Mouse (Mus musculus): ENCODE results near the gene Ankrd65. TPM values are rescaled to one million over a fixed set of nuclear protein-coding genes. Genes with fewer than 3 reads are reported as not detected.

Gene Ankrd65
- total and polyA plus RNA-seq, 3 experiments = not detected

DNA sequence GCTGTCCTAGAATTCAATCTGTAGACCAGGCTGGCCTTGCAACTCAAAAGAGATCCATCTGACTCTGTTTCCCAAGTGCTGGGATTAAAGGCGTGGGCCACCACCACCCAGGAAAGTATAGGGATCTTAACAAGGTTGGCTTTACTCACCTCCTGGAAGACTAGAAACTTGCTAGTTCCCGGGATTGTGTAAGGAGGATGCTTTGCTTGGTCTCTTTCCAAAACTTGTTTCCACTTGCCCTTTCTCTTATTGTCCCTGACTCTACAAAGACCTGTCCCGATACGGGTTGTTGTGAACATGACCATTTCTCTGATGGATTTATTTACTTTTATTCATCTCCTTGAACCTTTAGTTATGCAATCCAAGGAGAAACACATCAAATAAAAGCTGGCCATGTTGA lies 39.6 kb downstream of the Ankrd65 start:
- dilution Hi-C loops (cut with MboI; ENCODE audit: extremely low pct_ligation_motif_present, extremely low pct_unique_long_range_greater_than_20kb, low sequenced_read_pairs) (no loop called here), in situ Hi-C loops (cut with MboI; ENCODE audit: low pct_ligation_motif_present, low pct_unique_long_range_greater_than_20kb, low sequenced_read_pairs) (loop anchor here (10.0 kb wide), 1 partner anchor 115 kb away; the partner anchor contains the start of gene Ube2j2)
- no peak overlapping the region for H3K9ac ChIP-seq (ENCODE audit: insufficient read depth, low read depth)
- peaks cover 17 to 65% of the 10 kb centered on the region in 2 experiments for H3K36me3 ChIP-seq (replicated peaks in 1 of 2; ENCODE audit: control insufficient read depth in 1 of 2, insufficient read depth in 1 of 2, low read length in 1 of 2)
- no peaks in the 10 kb centered on the region for H3K9me3 ChIP-seq (replicated peaks; ENCODE audit: low read length)
- H3K27ac ChIP-seq (ENCODE audit: insufficient read depth, low read depth) = no peak overlapping the region
- no peaks in the 10 kb centered on the region for H3K27me3 ChIP-seq (replicated peaks)
- H3K4me2 ChIP-seq (ENCODE audit: insufficient read depth, low read depth, poor library complexity, severe bottlenecking) = no peak overlapping the region
- TF ChIP-seq MYC (IDR thresholded peaks at IDR 0.05; ENCODE audit: low read depth, low read length) = no peak
- no peak for TF ChIP-seq HCFC1 (IDR thresholded peaks at IDR 0.05; ENCODE audit: low read depth, low read length)
- no peak for TF ChIP-seq JUN (IDR thresholded peaks at IDR 0.05; ENCODE audit: insufficient read depth, low read depth, low read length)
- TF ChIP-seq IRF4 (IDR thresholded peaks at IDR 0.05; ENCODE audit: low read depth, low read length) = no peak
- TF ChIP-seq MAZ (IDR thresholded peaks at IDR 0.05; ENCODE audit: low read depth, low read length) = no peak
- no peak for TF ChIP-seq JUND (conservative IDR thresholded peaks at IDR 0.05; ENCODE audit: low read depth, low read length)
- no peak for TF ChIP-seq POLR2AphosphoS2 (IDR thresholded peaks at IDR 0.05; ENCODE audit: low read depth, low read length)
- TF ChIP-seq PAX5 (IDR thresholded peaks at IDR 0.05; ENCODE audit: low read length) = no peak
- TF ChIP-seq CHD1 (IDR thresholded peaks at IDR 0.05; ENCODE audit: low read depth, low read length) = no peak
- no peak for TF ChIP-seq ZMIZ1 (IDR thresholded peaks at IDR 0.05; ENCODE audit: low read depth, low read length)
- TF ChIP-seq MAX (IDR thresholded peaks at IDR 0.05; ENCODE audit: low read length) = no peak
- TF ChIP-seq USF1 (IDR thresholded peaks at IDR 0.05; ENCODE audit: low read depth, low read length) = no peak
- TF ChIP-seq UBTF (IDR thresholded peaks at IDR 0.05; ENCODE audit: low read depth, low read length) = no peak
- no peak for TF ChIP-seq MEF2A (IDR thresholded peaks at IDR 0.05; ENCODE audit: borderline replicate concordance, low read depth, low read length)
- no peak for TF ChIP-seq BHLHE40 (IDR thresholded peaks at IDR 0.05; ENCODE audit: low read depth, low read length)
- H3K4me3 ChIP-seq (replicated peaks in 1 of 3; ENCODE audit: low read depth in 2 of 3, low read length in 2 of 3, poor library complexity in 1 of 3) = no peak overlapping the region
- H3K79me2 ChIP-seq (replicated peaks; ENCODE audit: control insufficient read depth, extremely low read depth, insufficient read depth, poor library complexity, severe bottlenecking) = peaks cover 20% of the 10 kb centered on the region
- no peak for DNase-seq (ENCODE audit: extremely low read depth)
- H3K4me1 ChIP-seq (ENCODE audit: control insufficient read depth in 1 of 2, insufficient read depth in 2 of 2) = peaks cover 7 to 29% of the 10 kb centered on the region in 2 experiments

DNA sequence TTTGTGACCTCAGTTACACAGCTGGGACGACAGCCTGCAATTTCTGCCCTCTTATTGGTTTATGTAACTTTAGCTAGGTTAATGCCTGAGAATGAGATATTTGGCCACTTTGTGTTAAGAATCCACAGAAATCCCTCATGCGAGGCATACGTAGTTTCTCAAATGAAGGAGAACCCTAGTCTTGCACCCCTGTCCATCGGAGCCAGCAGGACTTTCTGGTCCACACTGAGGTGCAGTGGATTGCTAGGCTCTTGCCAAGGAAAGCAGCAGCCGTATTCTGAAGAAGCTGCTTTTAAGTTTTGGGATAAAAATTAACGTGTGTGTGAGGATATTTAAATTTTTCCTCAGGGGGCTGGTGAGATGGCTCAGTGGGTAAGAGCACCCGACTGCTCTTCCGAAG lies 40.4 kb downstream of the Ankrd65 start:
- dilution Hi-C loops (cut with MboI; ENCODE audit: extremely low pct_ligation_motif_present, extremely low pct_unique_long_range_greater_than_20kb, low sequenced_read_pairs) (no loop called here), in situ Hi-C loops (cut with MboI; ENCODE audit: low pct_ligation_motif_present, low pct_unique_long_range_greater_than_20kb, low sequenced_read_pairs) (loop anchor here (10.0 kb wide), 1 partner anchor 114 kb away; the partner anchor contains the start of gene Ube2j2)
- H3K27me3 ChIP-seq (replicated peaks) = no peaks in the 10 kb centered on the region
- H3K9ac ChIP-seq (ENCODE audit: insufficient read depth, low read depth) = no peak overlapping the region
- H3K4me2 ChIP-seq (ENCODE audit: insufficient read depth, low read depth, poor library complexity, severe bottlenecking) = no peak overlapping the region; the same call in 1 of the 2 replicates
- H3K36me3 ChIP-seq (replicated peaks in 1 of 2; ENCODE audit: control insufficient read depth in 1 of 2, insufficient read depth in 1 of 2, low read length in 1 of 2) = peaks cover 11 to 62% of the 10 kb centered on the region in 2 experiments
- peaks cover 7 to 29% of the 10 kb centered on the region in 2 experiments for H3K4me1 ChIP-seq (ENCODE audit: control insufficient read depth in 1 of 2, insufficient read depth in 2 of 2)
- H3K4me3 ChIP-seq (replicated peaks in 1 of 3; ENCODE audit: low read depth in 2 of 3, low read length in 2 of 3, poor library complexity in 1 of 3) = no peak overlapping the region
- DNase-seq (ENCODE audit: extremely low read depth) = no peak
- peaks cover 20% of the 10 kb centered on the region for H3K79me2 ChIP-seq (replicated peaks; ENCODE audit: control insufficient read depth, extremely low read depth, insufficient read depth, poor library complexity, severe bottlenecking)
- TF ChIP-seq MYC (IDR thresholded peaks at IDR 0.05; ENCODE audit: low read depth, low read length) (peak; percentile 34; the same call in 1 of the 2 replicates), NELFE (IDR thresholded peaks at IDR 0.05; ENCODE audit: low read depth, low read length) (no peak)
- no peaks in the 10 kb centered on the region for H3K9me3 ChIP-seq (replicated peaks; ENCODE audit: low read length)
- no peak overlapping the region for H3K27ac ChIP-seq (ENCODE audit: insufficient read depth, low read depth)
